Mouse (Mus musculus) CH12.LX (cell line): ENCODE measurements around the gene Akt3.

Source experiments
- CHD1 ChIP-seq: IDR thresholded peaks from 2 replicates; pipeline ENCODE4 v1.6.1; 2012; ENCODE audit warnings: low read depth, low read length, improper control_type of control experiment, inconsistent platforms
- TBP ChIP-seq: conservative IDR thresholded peaks from 2 replicates; pipeline ENCODE4 v1.6.1; 2011; ENCODE audit warnings: low read depth, low read length, improper control_type of control experiment

DNA sequence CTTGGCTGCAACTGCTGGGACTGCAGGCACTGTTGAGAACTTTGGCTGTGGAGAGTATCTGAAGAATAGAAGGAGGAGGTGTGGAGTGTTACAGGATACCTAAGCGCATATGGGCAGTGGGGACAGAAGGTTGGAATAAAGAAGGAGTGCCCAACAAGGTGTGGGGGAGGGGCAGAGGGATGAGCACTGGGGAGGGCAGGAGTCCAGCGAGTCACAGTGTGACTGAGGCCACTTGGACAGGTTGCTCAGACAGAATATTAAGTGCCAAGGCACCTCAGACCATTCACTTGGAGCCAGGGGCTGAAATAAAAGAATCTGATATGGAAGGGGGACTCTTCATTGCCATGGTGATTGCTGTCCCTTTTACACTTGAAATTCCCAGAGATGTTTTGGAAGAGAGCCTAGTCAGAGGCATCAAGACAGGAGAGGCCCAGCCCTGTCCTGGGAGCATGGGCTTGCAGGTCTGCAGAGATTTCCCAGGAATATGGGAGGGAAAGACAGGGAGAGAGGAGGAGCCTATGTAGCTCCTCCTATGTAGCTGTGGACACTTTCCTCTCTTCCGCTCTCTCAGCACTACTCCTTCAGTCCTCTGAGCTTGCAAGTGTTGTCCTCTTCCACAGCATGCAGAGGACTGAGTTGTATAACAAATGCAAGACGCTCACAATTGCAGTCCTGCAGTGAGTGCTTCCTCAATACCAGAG lies 253.8 kb downstream of the Akt3 start:
- no peak for TF ChIP-seq CHD1
- no peak for TF ChIP-seq TBP
